Mouse (Mus musculus): Measurements from ENCODE around the gene Gm26920. TPM values are rescaled to one million over a fixed set of nuclear protein-coding genes. Genes with fewer than 3 reads are reported as not detected.

Gene Gm26920
- total RNA-seq, 2 experiments from 2014 or later, result not detected

- peak; percentile 25 for DNase-seq (ENCODE audit: low spot score)
These were observed 29.9 kb downstream of the Gm26920 start for GRCm38 (mm10) chr7:30060341-30060740.

- no peak for DNase-seq (ENCODE audit: low spot score)
These were observed 36.6 kb downstream of the Gm26920 start for GRCm38 (mm10) chr7:30053591-30053990.

GRCm38 (mm10) chr7:30050882-30051548 lies 39.2 kb downstream of the Gm26920 start, which contains the start of gene Zfp14:
Gene Zfp14, minus strand, starts transcription at chr7:30051380.
- DNase-seq (ENCODE audit: low spot score), result peak; percentile 90

GRCm38 (mm10) chr7:30048126-30048525 lies 42.1 kb downstream of the Gm26920 start:
- DNase-seq (ENCODE audit: low spot score), result no peak

- DNase-seq (ENCODE audit: low spot score), result no peak
These were observed 45.9 kb downstream of the Gm26920 start for GRCm38 (mm10) chr7:30044354-30044753.

GRCm38 (mm10) chr7:30034331-30034730 lies 55.9 kb downstream of the Gm26920 start:
- DNase-seq (ENCODE audit: low spot score), result no peak

- DNase-seq (ENCODE audit: low spot score), result no peak
These were observed 58.8 kb downstream of the Gm26920 start for GRCm38 (mm10) chr7:30031379-30031778.

GRCm38 (mm10) chr7:30030677-30031076 lies 59.5 kb downstream of the Gm26920 start:
- no peak for DNase-seq (ENCODE audit: low spot score)

GRCm38 (mm10) chr7:30028572-30028971 lies 61.6 kb downstream of the Gm26920 start:
- DNase-seq (ENCODE audit: low spot score), result no peak

GRCm38 (mm10) chr7:30027331-30027730 lies 62.9 kb downstream of the Gm26920 start:
- no peak for DNase-seq (ENCODE audit: low spot score)

GRCm38 (mm10) chr7:30025358-30025757 lies 64.9 kb downstream of the Gm26920 start:
- no peak for DNase-seq (ENCODE audit: low spot score)

- DNase-seq (ENCODE audit: low spot score), result no peak
These were observed 66.4 kb downstream of the Gm26920 start for GRCm38 (mm10) chr7:30023800-30024199.

GRCm38 (mm10) chr7:30023324-30023723 lies 66.9 kb downstream of the Gm26920 start:
- no peak for DNase-seq (ENCODE audit: low spot score)

GRCm38 (mm10) chr7:30019543-30019942 lies 70.7 kb downstream of the Gm26920 start:
- no peak for DNase-seq (ENCODE audit: low spot score)

- DNase-seq (ENCODE audit: low spot score), result no peak
These were observed 73.0 kb downstream of the Gm26920 start for GRCm38 (mm10) chr7:30017226-30017625.

GRCm38 (mm10) chr7:30012956-30013363 lies 77.2 kb downstream of the Gm26920 start:
- peak; percentile 82 for DNase-seq (ENCODE audit: low spot score)

- no peak for DNase-seq (ENCODE audit: low spot score)
These were observed 79.5 kb downstream of the Gm26920 start for GRCm38 (mm10) chr7:30010551-30011195.

GRCm38 (mm10) chr7:30009321-30010085 lies 80.7 kb downstream of the Gm26920 start:
- DNase-seq (ENCODE audit: low spot score), result peak; percentile 90

- DNase-seq (ENCODE audit: low spot score), result peak; percentile 56
These were observed 82.1 kb downstream of the Gm26920 start for GRCm38 (mm10) chr7:30008020-30008690.

GRCm38 (mm10) chr7:30007601-30008000 lies 82.6 kb downstream of the Gm26920 start:
- DNase-seq (ENCODE audit: low spot score), result no peak
